Mouse (Mus musculus) heart, adult 18-20 months (tissue): ENCODE measurements around the gene Ypel2. TPM values are rescaled to one million over a fixed set of nuclear protein-coding genes. Genes with fewer than 3 reads are reported as not detected.

Experiments used
- DNase-seq, 2 experiments: peaks; one replicate each; pipeline ENCODE4 v3.0.0; 2021 to 2022; ENCODE audit warnings: mixed read lengths in 1 of 2
- total RNA-seq, 2 experiments: library from RNA; stranded (reverse); gene quantifications; 2 replicates each; pipeline ENCODE4 v1.2.3; 2021

Ypel2 gene
- total RNA-seq, 2 experiments from 2014 or later, result 21.4 to 25.5 TPM

DNA sequence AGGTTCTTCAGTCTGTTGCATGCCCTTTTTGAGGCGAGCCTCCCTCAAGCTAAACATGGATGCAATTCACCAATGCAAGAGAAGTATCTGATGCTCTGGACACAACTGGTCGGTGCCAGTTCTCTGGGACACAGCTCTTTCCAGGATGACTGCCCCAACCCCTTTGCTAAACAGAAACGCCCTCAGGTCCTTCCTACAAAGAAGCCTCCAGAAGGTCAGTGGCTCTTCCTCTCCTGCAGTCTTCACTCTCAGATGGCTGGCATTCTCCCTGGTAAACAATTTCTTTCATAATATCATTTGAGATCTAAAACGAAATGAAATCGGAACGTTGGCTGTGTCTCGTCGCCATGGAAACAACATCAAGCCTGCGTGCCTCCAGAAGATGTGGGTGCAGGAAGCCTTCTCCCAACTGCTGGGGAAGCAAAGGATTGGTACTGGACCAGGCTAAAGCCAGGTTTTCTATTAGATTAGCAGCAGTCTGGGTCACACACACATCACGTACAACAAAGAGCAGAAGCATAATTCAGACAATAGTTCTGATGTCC, 62.8 kb downstream of the Ypel2 start:
- no peak for DNase-seq

DNA sequence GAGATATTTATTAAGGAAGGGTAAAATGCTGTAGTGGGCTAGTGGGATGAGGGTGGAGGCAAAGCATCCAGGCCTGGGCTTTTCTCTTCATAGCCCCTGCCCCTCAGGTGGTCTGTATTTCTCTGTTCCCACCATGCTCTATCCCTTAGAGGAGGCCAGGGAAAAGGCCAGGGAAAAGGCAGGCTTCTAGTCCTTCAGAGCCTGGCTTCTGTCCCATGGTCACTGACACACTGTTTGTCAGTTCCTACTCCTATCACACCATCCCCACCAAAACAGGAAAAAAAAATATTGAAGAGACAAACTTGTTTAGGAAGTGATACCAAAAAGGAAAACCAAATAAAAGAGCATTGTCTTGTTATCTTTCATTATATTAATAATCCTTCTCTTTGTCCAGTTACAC, 63.5 kb downstream of the Ypel2 start:
- no peak for DNase-seq

DNA sequence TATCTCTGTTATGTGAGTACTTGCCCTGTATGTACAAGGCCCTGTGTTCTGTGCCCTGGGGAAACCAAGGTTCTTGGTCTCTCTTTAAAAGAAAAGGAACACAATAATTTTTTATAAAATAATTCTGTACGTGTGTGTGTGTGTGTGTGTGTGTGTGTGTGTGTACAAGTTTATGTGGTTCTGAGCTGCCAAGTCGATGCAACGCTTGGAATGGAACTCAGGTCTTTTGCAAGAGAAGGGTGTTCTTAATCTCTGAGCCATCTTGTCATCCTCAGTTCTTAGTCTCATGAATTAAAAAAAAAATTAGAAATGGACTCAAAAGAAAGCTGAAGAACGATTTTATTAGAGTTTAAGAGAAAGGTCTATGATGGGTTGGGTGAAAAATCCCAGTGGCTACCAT, 64.0 kb downstream of the Ypel2 start:
- no peak for DNase-seq

DNA sequence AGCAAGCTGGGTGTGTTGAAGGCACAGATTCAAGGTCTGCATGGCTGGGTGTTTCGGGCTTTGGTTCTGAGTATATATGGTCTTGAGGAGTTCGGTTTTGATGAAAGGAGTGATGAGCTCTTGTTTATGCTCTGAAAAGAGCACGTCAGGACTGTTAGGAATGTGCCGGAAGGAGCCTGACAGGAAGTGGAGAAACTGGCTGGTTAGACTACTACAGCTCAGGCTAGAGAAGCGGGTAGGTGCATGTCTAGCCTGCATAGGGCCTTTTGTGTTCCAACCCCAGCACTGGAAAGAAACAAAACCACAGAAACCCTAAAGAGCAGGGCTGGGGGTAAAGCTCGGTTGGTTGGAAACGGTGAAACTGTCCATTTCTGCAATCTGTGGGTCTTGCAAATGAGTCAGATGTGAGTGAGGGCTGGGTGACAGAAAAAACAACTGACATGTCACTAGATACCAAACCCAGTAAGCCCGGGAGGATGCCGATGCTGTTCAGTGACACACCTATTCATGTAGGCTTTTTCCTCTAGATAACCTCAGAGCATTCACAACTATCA, 68.3 kb downstream of the Ypel2 start:
- DNase-seq, result no peak

DNA sequence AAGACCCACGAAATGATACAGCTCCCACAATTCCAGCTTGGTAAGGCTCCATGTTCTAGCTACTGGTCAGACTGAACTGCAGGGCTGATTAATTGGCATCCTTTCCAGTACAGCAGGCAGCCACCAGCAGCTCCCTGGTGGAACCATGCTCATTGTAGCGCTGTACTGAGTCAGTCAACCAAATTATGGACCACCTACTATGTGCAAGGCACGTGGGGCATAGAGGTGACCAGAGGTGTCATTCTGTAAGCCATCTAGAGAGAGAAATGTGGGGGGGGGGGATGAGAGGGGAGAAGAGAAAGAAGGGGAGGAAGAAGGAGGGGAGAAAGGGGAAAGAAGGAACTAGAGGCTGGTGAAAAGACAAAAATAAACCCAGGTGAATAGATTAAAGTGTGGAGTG, 68.9 kb downstream of the Ypel2 start:
- no peak for DNase-seq

DNA sequence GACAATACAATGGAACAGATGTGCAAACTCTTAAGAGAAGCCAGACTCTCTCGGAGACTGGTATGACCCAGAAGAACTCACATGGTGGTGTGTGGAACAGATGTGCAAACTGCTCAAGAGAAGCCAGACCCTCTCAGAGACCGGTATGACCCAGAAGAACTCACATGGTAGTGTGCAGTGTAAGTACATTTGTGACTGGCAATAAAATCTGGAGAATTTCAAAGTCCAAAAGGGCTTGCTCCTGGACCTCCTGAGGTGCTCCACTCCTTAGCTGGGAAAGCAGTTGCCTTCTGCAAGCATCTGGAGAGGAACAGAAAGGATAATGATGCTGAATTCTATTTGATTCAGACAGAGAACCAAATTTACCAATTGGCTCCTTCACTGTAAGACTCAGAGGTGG, 69.9 kb downstream of the Ypel2 start:
- no peak for DNase-seq

DNA sequence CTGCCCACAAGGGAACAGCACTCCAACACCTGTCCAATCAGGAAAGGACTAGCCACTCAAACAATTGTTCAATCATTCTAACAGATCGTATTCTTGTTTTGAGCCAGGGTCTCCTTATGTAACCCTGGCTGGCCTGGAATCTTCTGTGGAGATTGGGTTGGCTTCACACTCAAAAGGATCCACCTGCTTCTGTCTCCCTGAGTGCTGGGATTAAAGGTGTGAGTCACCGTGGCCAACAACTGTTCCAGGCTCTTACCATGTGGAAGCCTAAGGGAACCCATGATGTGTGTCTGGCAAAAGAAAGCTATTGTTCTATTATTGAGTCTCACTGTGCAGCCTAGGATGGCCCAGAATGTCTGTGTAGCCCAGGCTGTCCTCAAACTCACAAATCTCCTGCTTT, 71.5 kb downstream of the Ypel2 start:
- no peak for DNase-seq

DNA sequence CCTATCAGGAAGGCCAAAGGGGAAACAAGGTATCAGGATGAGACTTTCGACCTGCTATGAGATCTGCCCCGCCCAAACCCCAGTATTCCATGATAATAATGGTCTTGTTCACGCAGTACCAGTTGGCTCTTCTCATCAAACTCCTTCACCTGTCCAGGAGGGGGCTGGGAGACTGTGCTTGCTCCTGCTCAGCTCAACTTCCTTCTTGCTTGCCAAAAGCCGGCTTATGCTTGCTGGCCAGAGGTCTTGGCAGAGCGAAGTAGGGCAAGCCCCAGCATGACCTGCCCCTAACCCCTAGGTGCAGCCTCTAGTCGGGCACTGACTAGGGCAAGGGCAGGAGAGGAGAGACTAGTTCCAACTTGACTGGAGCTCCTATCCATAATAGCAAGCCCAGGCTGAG, 72.2 kb downstream of the Ypel2 start:
- DNase-seq, result peak in 1 of 2 experiments; percentile 19

DNA sequence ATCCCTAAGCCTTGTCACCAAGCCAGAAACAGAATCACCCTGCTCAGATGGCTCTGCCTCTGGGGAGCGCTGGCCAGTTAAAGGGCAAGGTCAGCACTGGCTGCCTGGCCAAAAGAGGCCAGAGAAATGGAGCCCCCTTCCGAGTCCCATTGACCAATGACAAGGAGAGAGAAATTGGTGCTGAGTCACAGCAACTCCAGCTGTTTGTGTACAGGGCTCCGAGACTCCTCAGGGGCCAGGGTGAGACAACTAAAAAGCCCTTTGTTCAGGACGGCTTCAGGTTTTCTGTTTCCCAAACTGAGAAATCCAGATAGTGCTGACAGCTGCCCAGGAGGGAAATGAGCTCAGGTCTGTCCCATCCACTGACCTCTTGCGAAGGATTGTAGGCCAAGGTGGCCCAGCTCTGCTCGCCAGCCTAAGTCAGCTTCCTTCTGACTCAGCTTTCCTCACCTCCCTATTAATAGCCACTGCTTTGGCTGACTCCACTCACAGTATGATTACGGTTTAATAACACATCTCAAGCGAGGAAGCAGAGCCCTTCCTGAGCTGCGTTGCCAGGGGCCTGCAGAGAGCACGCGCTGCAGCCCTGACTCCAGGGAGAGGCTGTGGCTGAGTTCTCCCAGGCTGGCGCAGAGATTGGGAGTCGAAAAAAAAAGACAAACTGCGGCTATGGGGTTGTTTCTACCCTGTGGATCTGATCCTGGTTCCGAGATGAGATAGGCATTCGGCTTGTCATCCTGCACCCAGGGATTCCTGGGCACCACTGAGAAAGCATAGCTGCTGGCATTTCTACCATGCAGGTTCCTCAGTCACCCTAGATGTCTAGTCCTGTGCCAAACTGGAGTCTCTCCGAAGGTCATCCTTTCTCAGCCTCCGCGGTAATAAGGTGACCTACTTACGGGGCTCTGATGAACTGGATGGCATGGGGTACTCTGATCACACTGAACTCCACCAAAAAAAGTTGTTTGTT, 73.1 kb downstream of the Ypel2 start:
- peak; percentile 81 to 93 for DNase-seq

DNA sequence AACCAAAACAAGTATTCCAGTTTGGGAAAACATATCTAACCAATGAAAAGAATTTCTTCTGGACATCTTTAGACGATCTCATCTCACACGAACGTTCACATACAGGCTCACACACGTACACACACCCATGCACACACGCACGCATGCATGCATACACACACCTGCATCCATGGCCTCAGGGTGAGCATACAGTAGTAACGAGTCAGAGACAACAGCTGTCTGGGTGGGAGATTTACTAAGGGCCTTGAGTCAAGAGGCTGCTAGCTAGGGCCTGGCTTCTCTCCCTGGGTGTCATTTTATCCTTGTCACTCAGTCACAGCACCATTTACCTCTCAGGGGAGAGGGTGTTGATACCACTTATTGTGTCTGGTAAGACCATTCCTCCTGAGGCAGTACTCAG, 74.0 kb downstream of the Ypel2 start:
- no peak for DNase-seq

DNA sequence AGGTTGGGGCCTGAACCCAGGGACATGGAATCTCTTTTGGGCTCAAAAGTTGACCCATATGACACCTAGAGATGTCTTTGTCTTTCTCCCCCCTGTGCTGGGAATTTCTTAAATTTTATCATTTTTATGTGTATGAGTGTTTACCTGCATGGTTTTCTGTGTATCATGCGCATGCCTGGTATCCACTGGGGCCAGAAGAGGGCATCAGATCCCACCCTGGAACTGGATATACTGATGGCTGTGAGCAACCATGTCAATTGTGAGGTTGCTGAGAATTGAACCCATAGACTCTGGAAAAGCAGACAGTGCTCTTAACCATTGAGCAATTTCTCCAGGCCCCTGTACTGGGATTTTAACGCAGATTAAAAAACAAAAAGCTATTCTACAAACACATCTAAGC, 76.0 kb downstream of the Ypel2 start:
- no peak for DNase-seq

DNA sequence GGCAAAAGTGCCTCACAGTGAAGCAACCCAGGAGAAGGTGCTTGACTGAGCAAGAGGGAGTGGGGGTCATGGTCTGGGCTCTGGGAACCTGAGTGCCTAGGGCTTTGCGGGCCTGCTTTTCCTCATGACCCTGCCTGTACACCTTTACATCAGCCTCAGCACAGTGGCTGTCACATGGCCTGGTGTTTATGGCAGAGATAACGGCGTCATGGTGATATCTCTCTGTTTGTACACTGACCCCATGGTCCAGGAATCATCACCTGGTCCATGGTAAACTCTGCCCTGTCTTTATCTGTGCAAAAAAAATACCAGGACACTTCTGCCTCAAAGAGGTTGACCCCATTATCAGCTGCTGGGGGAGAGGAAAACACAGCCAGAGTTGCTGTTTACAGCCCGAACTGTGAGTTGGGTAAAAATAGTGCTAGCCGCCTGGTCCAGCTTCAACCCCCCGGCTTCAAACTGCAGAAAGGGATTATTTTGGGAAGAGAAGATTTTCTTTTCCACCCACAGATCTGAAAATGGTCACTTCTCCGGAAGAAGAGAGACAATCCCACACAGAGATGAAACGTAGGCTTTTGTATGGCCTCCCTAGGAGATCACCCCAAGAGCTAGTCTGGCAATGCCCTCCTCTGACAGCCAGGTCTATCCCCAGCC, 76.8 kb downstream of the Ypel2 start:
- DNase-seq, result peak; percentile 69 to 76

DNA sequence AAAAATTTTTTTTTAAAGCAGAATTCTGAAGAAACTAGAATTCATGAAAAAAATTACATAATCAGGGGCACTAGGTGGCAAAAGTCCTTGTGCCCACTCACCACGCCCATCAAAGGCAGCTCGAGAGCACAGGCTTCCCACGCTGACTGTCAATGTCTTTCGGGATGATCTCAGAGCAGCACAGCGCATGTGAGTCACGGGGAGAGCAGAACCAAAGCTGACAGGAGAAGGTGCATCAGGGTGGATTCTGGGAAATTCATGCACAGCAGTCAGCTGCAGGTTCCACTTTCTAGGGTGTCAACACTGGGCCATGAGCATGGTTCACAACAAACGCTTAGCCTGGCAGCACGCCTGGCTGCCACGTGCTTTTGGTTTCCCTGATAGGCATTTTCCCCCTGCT, 79.2 kb downstream of the Ypel2 start:
- DNase-seq, result no peak

DNA sequence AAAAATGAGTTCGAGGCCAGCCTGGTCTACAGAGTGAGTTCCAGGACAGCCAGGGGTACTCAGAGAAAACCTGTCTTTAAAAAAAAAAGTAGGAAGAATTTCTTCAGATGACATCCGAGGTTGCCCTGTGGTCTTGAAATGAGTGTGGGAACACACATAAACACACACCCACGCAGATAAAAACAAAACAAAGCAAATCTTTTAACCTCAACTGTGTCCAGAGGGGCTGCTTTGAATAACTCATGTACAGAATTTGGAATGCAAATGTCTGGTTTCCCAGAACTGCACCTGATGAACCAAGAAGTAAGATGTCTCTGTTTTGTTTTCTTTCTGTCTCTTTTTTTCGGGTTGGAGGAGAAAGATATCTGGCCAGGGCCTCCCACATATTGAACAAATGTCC, 83.3 kb downstream of the Ypel2 start:
- DNase-seq, result no peak

DNA sequence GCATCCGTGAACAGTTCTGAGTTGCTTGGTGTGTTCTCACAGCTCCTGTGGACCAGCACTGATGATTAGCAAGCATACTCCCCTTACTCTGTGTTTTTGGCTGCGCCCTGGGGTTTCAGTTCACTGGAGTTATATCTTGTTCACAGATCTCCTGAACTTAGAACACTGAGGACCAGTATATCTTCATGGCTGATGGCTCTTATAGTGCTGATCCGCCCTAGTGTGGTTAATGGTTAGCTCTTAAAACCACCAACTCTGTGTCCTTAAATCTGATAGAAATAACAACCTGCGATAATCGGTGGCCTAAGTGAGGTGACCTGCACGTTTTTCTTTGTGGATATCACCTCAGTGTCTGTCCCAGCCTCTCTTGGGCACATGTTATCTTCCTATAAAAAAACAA, 84.5 kb downstream of the Ypel2 start:
- no peak for DNase-seq

DNA sequence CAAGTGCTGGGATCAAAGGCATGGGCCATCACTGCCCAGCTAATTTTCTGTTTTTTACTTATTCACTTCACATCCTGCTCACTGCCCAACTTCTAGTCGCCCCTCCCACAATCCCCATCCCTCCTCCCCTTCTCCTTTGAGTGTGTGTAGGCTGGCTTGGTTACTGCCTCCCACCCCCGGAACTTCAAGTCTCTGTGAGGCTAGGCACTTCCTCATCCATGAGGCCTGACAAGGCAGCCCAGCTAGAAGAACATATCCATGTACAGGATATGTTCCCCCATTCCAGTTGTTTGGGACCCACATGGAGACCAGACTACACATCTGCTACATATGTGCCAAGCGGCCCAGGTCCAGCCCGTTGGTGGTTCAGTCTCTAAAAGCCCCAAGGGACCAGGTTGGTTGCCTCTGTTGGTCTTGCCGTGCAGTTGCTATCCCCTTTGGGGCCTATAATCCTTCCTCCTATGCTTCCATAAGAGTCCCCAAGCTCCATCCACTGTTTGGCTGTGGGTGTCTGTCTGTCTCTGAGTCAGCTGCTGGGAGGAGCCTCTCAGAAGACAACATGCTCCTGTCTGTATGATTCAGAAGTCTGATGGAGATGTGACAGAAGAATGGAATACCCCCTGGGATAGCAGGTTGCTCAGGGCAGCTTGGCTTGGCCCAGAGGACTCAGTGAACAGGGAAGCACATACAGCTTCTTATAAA, 85.5 kb downstream of the Ypel2 start:
- no peak for DNase-seq

DNA sequence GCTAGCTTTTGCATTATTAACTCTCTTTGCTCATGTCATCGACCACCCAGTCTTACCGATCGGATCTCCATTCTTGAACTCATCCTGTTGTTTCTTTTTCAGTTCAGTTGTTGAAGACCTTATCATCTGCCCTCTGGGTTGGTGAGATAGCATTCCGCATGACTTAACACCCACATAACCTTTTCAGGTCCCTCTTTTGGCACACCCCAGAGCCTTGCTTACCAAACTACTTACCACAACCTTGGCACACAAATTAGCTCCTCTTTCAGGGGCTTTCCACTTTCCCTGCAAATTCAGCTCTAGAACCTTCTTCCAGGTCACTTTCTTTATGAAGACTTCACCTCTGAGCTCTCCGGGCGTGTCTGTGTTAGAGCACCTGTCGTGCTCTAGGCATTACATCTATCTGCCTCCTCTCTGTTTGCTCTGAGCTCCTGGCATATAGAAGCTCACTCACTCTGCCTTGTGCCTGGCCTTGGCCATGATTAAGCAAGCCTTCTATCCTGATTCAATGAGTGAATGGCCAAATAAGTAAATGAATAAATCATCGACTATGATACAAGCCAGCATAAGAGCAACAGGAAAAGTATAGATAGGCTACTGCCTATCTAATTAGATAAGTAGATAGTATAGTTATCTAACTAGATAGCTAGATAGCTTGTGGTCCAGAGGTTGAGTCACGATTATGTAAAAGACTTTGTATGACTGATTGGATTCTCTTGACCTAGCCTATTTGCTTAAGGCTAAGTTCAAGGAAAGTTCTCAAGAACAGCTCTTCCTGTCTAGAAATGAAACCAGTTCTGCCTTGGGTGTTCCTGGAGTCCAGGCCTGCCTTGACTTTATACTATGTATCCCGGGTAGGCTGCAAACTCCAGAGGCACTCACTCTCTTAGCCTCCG, 86.5 kb downstream of the Ypel2 start:
- no peak for DNase-seq

DNA sequence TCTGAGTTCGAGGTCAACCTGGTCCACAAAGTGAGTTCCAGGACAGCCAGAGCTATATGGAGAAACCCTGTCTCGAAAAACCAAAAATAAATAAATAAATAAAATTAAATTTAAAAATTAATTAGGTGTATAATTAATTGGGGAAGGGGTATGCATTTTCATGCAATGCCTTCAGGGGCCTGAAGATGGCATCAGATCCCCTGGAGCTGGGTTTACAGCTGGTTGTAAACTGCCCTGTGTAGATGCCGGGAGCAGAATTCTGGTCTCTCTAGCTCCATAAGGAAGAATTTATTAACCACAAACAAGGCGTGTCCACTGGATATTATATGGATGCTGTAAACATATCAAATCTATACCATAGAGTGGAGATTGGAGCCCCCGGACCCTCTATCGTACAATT, 87.2 kb downstream of the Ypel2 start:
- no peak for DNase-seq

DNA sequence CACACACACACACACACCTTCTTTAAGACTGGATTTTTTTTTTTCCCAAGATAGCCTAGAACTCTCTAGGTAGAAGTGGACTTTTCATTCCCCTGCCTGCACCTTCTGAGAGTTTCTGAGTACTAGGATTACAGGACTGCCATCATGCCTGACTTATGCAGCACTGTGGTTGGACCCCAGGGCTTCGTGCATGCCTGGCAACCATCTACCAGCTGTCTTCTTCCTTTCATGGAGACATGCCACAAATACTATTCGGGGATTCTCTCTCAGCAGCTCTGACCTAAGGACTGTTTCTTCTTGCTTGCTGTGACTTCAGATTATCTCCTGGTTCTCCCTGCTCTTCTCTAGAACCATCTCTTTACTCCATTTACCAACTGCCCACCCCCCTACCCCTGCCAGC, 88.2 kb downstream of the Ypel2 start:
- DNase-seq, result no peak

DNA sequence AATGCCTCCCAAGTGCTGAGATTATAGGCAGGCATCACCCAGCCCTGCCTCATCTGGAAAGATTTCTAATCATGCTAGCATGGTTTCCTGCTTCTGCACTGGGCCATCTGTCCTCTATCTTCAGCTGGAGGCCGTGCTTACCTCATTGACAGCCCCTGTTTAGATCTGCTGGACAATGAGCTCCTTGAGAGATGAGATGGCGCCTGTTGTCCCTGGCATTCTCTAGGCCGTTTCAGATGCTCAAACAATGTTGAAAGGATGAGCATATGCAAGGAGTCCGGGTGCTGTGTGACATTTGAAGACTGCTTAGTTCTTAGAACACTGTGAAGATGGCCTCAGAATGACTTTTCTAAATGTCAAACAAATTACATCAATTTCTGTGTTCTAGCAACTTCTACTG, 88.8 kb downstream of the Ypel2 start:
- DNase-seq, result no peak

DNA sequence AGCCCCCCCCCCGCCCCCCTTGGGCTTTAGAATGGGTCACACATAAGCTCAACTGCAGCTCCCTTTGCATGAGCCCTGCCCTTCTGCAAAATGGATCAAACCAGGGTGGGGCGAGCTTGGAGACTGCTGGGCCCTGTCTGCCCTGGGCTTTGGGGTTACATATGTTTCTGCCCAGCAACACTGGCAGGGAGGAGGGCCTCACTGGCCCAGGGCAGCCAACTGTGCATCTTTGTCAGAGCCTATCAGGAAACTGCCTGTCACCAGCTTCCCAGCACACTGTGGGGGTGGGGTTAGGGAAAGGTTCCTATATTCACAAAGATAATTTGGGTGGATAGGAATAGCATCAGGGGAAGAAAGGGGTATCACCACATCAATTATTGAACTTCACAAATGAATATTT, 95.1 kb downstream of the Ypel2 start:
- DNase-seq, result no peak
